Mouse (Mus musculus): ENCODE data around the gene Rhbdd2.

DNA sequence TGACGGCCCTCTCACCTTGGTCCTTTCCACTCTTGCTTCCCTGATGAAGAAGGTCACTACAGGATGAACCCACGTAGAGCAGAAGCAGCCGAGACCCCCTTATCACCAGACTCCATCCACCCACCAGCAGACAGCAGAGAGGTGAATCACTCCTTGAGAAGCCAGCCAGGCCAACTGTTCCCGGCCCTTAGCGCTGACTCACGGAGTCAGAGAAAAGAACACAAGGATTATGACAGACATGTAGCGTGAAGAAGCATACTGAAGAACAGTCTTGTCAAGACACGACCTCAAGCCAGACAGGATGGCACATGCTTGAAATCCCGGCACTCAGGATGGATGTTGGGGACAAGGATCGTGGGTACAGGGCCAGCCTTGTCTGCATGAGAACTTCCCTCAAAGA is 10.7 kb upstream of the Rhbdd2 start:
- TF ChIP-seq CHD2 (IDR thresholded peaks at IDR 0.05; ENCODE audit: low read length) (no peak), CTCF (conservative IDR thresholded peaks at IDR 0.05 in 1 of 2, IDR thresholded peaks at IDR 0.05 in 1 of 2; ENCODE audit: low read depth in 2 of 2, low read length in 2 of 2) (no peak), E2F4 (IDR thresholded peaks at IDR 0.05; ENCODE audit: insufficient replicate concordance, low read depth, low read length) (no peak), MAFK (IDR thresholded peaks at IDR 0.05; ENCODE audit: insufficient replicate concordance, low read length) (no peak), SIN3A (IDR thresholded peaks at IDR 0.05; ENCODE audit: low read length) (no peak), IRF4 (IDR thresholded peaks at IDR 0.05; ENCODE audit: low read depth, low read length) (no peak), EP300 (IDR thresholded peaks at IDR 0.05; ENCODE audit: low read length) (no peak), POLR2A (IDR thresholded peaks at IDR 0.05; ENCODE audit: low read depth, low read length) (no peak), SMC3 (IDR thresholded peaks at IDR 0.05; ENCODE audit: low read depth, low read length) (no peak), HCFC1 (IDR thresholded peaks at IDR 0.05; ENCODE audit: low read depth, low read length) (no peak), USF1 (IDR thresholded peaks at IDR 0.05; ENCODE audit: low read depth, low read length) (no peak)
